Mouse (Mus musculus) hematopoietic stem cell, adult 5-6 weeks (primary cell): ENCODE measurements around the gene Mcts2. TPM values are rescaled to one million over a fixed set of nuclear protein-coding genes. Genes with fewer than 3 reads are reported as not detected.

Experiments used
- ATAC-seq, 2 experiments: fragments of 125-278 bp in 1 of 2; replicated peaks in 1 of 2; 2 replicates each; pipeline ENCODE4 v1.8.0; 2016 to 2017; ENCODE audit warnings: inconsistent platforms in 2 of 2, mild to moderate bottlenecking in 2 of 2, moderate number of reproducible peaks in 2 of 2, low read depth in 1 of 2, moderate TSS enrichment in 1 of 2; ENCODE audit not compliant: low FRiP score in 2 of 2, poor library complexity in 2 of 2, severe bottlenecking in 2 of 2, insufficient read depth in 1 of 2, low TSS enrichment in 1 of 2
- total RNA-seq: library from RNA; stranded (forward); fragments of 172-1452, 232-1000 nt; gene quantifications from 2 replicates; pipeline ENCODE4 v1.2.3, GENCODE M21; 2017

Mcts2 gene
- total RNA-seq, 1 experiment from 2014 or later, result 15.0 TPM

GRCm38 (mm10) chr2:152736090-152736601 is 49.3 kb downstream of the Mcts2 start, which contains the start of gene Id1:
Id1 (plus strand) TSS chr2:152736251.
- peak; percentile 70 to 80 for ATAC-seq

GRCm38 (mm10) chr2:152736748-152737147 is 49.9 kb downstream of the Mcts2 start:
- no peak for ATAC-seq

Other genes with a start within 250 kb of the Mcts2 start
- not detected in 2 replicates for gene Defb23, start 222.4 kb upstream of the Mcts2 start, total RNA-seq
- not detected in 2 replicates for gene Defb20, start 210.0 kb upstream of the Mcts2 start, total RNA-seq
- not detected in 2 replicates for gene Defb22, start 196.9 kb upstream of the Mcts2 start, total RNA-seq
- gene Defb26, start 175.3 kb upstream of the Mcts2 start, total RNA-seq, result not detected in 2 replicates
- not detected in 2 replicates for gene Defb28, start 168.8 kb upstream of the Mcts2 start, total RNA-seq
- gene Defb29, start 146.9 kb upstream of the Mcts2 start, total RNA-seq, result not detected in 2 replicates
- not detected in 2 replicates for gene Gm17416, start 117.7 kb upstream of the Mcts2 start, total RNA-seq
- not detected in 2 replicates for gene Defb21, start 114.3 kb upstream of the Mcts2 start, total RNA-seq
- not detected in 2 replicates for gene Defb19, start 106.7 kb upstream of the Mcts2 start, total RNA-seq
- gene Defb45, start 87.6 kb upstream of the Mcts2 start, total RNA-seq, result not detected in 2 replicates
- gene Defb36, start 82.7 kb upstream of the Mcts2 start, total RNA-seq, result not detected in 2 replicates
- not detected in 2 replicates for gene Defb25, start 64.0 kb upstream of the Mcts2 start, total RNA-seq
- not detected in 2 replicates for gene Rem1, start 60.1 kb upstream of the Mcts2 start, total RNA-seq
- gene H13, start 17.6 kb upstream of the Mcts2 start, total RNA-seq, result 104 and 106 TPM in 2 replicates
- gene Id1, start 49.2 kb downstream of the Mcts2 start, total RNA-seq, result 5.8 and 9.6 TPM in 2 replicates
- gene Cox4i2, start 67.1 kb downstream of the Mcts2 start, total RNA-seq, result 1.3 TPM in 1 of 2 replicates, not detected in the other
- 11.2 and 11.6 TPM in 2 replicates for gene Bcl2l1, start 144.7 kb downstream of the Mcts2 start, total RNA-seq
- 68.1 and 113 TPM in 2 replicates for gene Tpx2, start 160.9 kb downstream of the Mcts2 start, total RNA-seq
- gene Mylk2, start 224.3 kb downstream of the Mcts2 start, total RNA-seq, result not detected in 2 replicates
- gene Foxs1, start 246.2 kb downstream of the Mcts2 start, total RNA-seq, result not detected in 2 replicates